Mouse (Mus musculus) lung, postnatal 14 days (tissue): ENCODE results near the gene Hivep3.
A peak's percentile ranks its signal among the peaks of the same experiment; 100 is the strongest.

ENCODE experiments used
- DNase-seq: peaks from one replicate; pipeline ENCODE4 v3.0.0; 2021

Gene Hivep3

GRCm38 (mm10) chr4:119912216-119912615 is 178.6 kb downstream of the Hivep3 start:
- DNase-seq = no peak

GRCm38 (mm10) chr4:119914194-119914593 is 180.6 kb downstream of the Hivep3 start:
- DNase-seq = no peak

GRCm38 (mm10) chr4:119915069-119915468 is 181.5 kb downstream of the Hivep3 start:
- DNase-seq = no peak

- DNase-seq = peak; percentile 54
Observed at GRCm38 (mm10) chr4:119917502-119917901, 183.9 kb downstream of the Hivep3 start.

- DNase-seq = no peak
Observed at GRCm38 (mm10) chr4:119919349-119919748, 185.8 kb downstream of the Hivep3 start.

GRCm38 (mm10) chr4:119921022-119921717 is 187.6 kb downstream of the Hivep3 start:
- DNase-seq = no peak

- DNase-seq = no peak
Observed at GRCm38 (mm10) chr4:119921723-119922266, 188.2 kb downstream of the Hivep3 start.

- DNase-seq = no peak
Observed at GRCm38 (mm10) chr4:119922945-119923344, 189.4 kb downstream of the Hivep3 start.

GRCm38 (mm10) chr4:119923410-119923809 is 189.8 kb downstream of the Hivep3 start:
- DNase-seq = no peak

GRCm38 (mm10) chr4:119925052-119925451 is 191.5 kb downstream of the Hivep3 start:
- DNase-seq = no peak

GRCm38 (mm10) chr4:119931923-119932322 is 198.3 kb downstream of the Hivep3 start:
- DNase-seq = no peak

GRCm38 (mm10) chr4:119932549-119933257 is 199.1 kb downstream of the Hivep3 start:
- DNase-seq = no peak

- DNase-seq = no peak
Observed at GRCm38 (mm10) chr4:119934901-119935300, 201.3 kb downstream of the Hivep3 start.

GRCm38 (mm10) chr4:119937876-119938275 is 204.3 kb downstream of the Hivep3 start:
- DNase-seq = peak; percentile 27

- no peak for DNase-seq
Observed at GRCm38 (mm10) chr4:119938518-119938917, 204.9 kb downstream of the Hivep3 start.

- no peak for DNase-seq
Observed at GRCm38 (mm10) chr4:119939786-119940185, 206.2 kb downstream of the Hivep3 start.

GRCm38 (mm10) chr4:119946224-119946887 is 212.8 kb downstream of the Hivep3 start:
- DNase-seq = no peak

GRCm38 (mm10) chr4:119947232-119948162 is 213.9 kb downstream of the Hivep3 start:
- peak; percentile 27 for DNase-seq

- no peak for DNase-seq
Observed at GRCm38 (mm10) chr4:119948406-119948805, 214.8 kb downstream of the Hivep3 start.

- DNase-seq = no peak
Observed at GRCm38 (mm10) chr4:119948922-119949614, 215.5 kb downstream of the Hivep3 start.

GRCm38 (mm10) chr4:119950181-119950580 is 216.6 kb downstream of the Hivep3 start:
- no peak for DNase-seq

GRCm38 (mm10) chr4:119951081-119951480 is 217.5 kb downstream of the Hivep3 start:
- DNase-seq = no peak
